Mouse (Mus musculus): Measurements from ENCODE around the gene Aunip. TPM values are rescaled to one million over a fixed set of nuclear protein-coding genes. Genes with fewer than 3 reads are reported as not detected.

Gene Aunip
- polyA plus RNA-seq, 1 experiment from 2014 or later, result 7.6 TPM

DNA sequence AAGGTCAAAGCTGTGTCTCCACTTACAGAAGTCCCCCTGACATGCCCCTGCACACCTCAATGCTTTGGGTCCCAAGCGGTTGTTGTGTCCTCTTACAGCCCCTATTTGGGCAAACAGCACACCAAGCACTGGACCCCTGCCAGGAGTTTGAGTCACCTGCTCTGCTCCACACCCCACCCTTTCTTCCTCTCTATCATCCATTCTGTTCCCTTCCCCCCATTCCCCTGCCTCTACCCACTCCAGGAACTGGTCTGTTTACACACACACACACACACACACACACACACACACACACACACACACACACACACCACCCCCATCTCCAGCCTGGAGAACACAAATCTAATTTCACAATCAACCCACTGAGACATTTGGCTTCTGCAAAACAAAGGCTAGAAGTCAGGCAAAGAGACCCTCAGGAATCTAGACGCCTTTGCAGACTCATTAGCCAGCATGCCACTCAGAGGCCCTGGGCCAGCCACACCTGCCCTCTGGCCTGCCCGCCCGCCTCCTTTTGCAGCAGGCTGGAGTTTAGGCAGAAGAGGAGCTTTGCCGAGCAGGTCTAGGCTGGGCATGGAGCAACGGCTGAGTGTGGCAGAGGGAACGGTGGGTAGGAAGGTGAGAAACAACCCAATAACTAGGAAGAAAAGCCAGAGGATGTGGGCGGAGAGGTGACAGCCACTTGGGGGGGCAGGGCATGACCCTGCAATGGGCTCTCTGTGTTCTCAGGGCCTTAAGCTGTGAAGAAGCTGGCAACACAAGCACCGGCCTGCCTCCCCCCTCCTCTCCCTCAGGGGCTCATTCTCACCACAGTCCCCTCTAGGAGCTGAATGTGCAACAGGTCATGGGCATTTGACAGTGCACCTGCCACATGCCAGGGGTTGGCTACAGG is 36.3 kb downstream of the Aunip start:
- 65% methylated on average over 9 of the region's 9 CpGs for WGBS

DNA sequence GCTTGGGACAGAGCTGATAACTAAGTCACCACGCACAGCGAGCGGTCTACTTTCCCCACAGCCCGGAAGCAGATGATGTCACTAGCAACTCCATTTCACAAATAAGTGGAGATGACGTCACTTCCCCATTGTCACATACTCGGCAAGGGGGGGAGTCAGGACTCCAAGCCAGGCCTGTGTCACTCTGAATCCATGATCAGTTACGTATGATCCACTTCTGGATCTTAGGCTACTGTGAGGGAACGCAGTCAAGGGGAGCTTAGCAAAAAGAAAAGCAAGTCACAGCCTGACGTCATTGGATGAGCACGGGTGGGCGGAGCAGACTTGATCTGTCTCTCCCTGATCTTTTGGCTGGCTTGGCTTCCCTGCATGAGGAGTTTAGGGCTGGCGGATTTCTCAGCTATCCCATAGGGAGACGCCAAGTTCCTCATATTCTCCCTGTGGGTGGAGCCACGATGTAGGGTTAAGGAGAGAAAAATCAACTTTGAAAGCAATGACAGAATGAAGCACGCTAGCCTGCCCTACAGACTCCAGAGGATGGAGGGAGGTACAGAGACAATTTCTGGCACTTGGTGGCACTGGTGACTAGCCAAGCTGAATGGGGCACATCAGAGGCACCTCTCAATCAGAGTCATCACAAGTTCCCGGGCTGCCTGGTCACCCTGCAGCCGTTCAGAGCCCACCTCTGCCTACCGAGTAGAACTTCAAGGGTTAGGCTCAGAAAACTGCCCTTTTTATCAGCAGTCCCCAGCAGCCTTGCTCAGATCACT is 37.6 kb downstream of the Aunip start:
- no peaks in the 10 kb centered on the region for H3K27me3 ChIP-seq
- no peak overlapping the region for H3K27ac ChIP-seq
- H3K4me3 ChIP-seq, result no peak overlapping the region
- H3K4me2 ChIP-seq (replicated peaks), result no peak overlapping the region
- H3K9me3 ChIP-seq (replicated peaks), result peaks cover 8% of the 10 kb centered on the region
- WGBS, result 76% methylated on average over 18 of the region's 18 CpGs
- peaks cover 29% of the 10 kb centered on the region for H3K4me1 ChIP-seq
- H3K9ac ChIP-seq, result no peak overlapping the region
- peaks cover 63% of the 10 kb centered on the region for H3K36me3 ChIP-seq
- no peak for ATAC-seq (ENCODE audit: low FRiP score)

More for the DNA sequence above, 36.3 kb downstream of the Aunip start:
- Histone ChIP-seq H3K36me3 (peaks cover 75% of the 10 kb centered on the region), H3K4me2 (replicated peaks) (no peak overlapping the region), H3K4me3 (no peak overlapping the region), H3K9ac (peak overlapping the region; percentile 44; the same call in 1 of the 2 replicates), H3K27me3 (no peaks in the 10 kb centered on the region), H3K27ac (peak overlapping the region; percentile 25; the same call in 1 of the 2 replicates), H3K9me3 (replicated peaks) (peaks cover 8% of the 10 kb centered on the region), H3K4me1 (peaks cover 25% of the 10 kb centered on the region)
- no peak for ATAC-seq (ENCODE audit: low FRiP score)

GRCm38 (mm10) chr4:134549899-134550298 is 39.1 kb downstream of the Aunip start:
- H3K36me3 ChIP-seq, result peaks cover 49% of the 10 kb centered on the region
- H3K9ac ChIP-seq, result no peak overlapping the region
- no peak overlapping the region for H3K4me2 ChIP-seq (replicated peaks)
- peaks cover 29% of the 10 kb centered on the region for H3K4me1 ChIP-seq
- no peak overlapping the region for H3K4me3 ChIP-seq
- WGBS, result 99% methylated on average over 8 of the region's 8 CpGs
- no peak for ATAC-seq (ENCODE audit: low FRiP score)
- peaks cover 8% of the 10 kb centered on the region for H3K9me3 ChIP-seq (replicated peaks)
- H3K27me3 ChIP-seq, result no peaks in the 10 kb centered on the region
- H3K27ac ChIP-seq, result no peak overlapping the region

DNA sequence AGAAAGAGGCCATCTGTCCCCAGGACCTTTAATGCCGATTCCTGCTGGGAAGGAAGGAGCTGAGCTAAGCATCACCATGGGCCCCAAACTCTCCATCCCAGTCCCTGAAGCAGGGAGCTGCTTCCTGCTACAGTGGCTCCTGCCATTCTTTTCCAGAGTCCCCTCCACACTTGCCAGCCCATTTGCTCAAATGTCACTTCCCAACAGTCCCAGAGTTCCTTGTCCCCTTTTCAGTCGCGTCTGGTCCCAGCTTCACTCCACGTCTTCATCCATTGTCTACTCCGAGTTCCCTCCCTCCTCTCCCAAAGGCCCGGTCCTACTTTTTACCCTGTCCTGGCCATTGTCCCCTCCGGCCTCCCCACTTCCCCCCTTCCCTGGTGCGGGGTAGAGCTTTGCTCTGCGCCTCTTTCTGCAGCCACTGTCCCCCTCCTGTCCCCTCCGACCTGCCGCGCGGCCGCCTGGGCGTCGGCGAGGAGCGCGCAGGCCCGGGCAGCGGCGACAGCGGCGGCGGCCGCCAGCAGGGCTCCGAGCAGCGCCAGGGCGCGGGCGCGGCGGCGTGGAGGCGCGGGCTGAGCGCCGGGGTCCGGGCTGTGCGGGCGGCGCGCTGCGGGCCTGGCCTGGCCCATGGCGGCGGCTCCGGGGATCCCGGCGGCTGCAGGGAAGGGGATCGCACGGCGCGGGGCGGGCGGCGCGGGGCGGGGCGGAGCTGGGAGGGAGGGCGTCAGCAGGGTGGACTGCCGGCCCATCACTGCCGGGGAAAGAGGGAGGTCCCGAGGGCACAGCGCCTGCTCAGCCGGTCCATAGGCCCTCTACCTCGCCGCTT is 40.9 kb downstream of the Aunip start, which contains the start of gene Selenon:
TSS of gene Selenon (minus strand) at position 673 of the 823 bp plus-strand sequence.
- peak within 1 kb of the TSS; percentile 90 for H3K9ac ChIP-seq
- peak within 1 kb of the TSS; percentile 63 for H3K4me3 ChIP-seq
- H3K27ac ChIP-seq, result peak within 1 kb of the TSS; percentile 81
- H3K9me3 ChIP-seq (replicated peaks), result peaks cover 8% of the 10 kb centered on the region
- H3K36me3 ChIP-seq, result peaks cover 31% of the 10 kb centered on the region
- H3K4me2 ChIP-seq (replicated peaks), result peak within 1 kb of the TSS; percentile 62
- peak; percentile 83 for ATAC-seq (ENCODE audit: low FRiP score)
- no peaks in the 10 kb centered on the region for H3K27me3 ChIP-seq
- H3K4me1 ChIP-seq, result peaks cover 28% of the 10 kb centered on the region
- 1% methylated on average over 59 of the region's 67 CpGs for WGBS

DNA sequence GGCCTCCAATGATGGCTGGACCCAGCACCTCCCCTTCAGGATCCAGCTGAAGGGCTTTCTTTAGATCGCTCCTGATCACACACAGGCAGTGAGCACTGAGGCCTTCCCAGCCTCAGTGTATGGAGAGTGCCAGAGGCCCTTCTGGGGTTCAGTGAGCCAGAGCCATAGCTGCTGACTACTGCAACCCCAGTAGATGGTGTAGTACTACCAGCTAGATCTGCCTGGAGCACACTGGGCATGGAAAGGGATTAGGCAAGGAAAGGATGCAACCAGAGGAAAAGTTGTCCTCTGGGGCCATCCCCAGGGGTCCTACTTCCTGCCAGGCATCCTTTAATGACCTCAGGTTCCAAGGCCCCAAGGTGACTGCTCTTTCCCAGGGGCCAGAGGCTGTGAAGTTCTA is 42.8 kb downstream of the Aunip start:
- no peak for ATAC-seq (ENCODE audit: low FRiP score)
- H3K4me1 ChIP-seq, result peaks cover 20% of the 10 kb centered on the region
- no peak overlapping the region for H3K4me2 ChIP-seq (replicated peaks)
- peaks cover 8% of the 10 kb centered on the region for H3K9me3 ChIP-seq (replicated peaks)
- no peak overlapping the region for H3K27ac ChIP-seq
- peaks cover 15% of the 10 kb centered on the region for H3K36me3 ChIP-seq
- WGBS, result 70% methylated on average over 1 of the region's 1 CpGs
- H3K9ac ChIP-seq, result no peak overlapping the region
- no peaks in the 10 kb centered on the region for H3K27me3 ChIP-seq
- H3K4me3 ChIP-seq, result no peak overlapping the region

DNA sequence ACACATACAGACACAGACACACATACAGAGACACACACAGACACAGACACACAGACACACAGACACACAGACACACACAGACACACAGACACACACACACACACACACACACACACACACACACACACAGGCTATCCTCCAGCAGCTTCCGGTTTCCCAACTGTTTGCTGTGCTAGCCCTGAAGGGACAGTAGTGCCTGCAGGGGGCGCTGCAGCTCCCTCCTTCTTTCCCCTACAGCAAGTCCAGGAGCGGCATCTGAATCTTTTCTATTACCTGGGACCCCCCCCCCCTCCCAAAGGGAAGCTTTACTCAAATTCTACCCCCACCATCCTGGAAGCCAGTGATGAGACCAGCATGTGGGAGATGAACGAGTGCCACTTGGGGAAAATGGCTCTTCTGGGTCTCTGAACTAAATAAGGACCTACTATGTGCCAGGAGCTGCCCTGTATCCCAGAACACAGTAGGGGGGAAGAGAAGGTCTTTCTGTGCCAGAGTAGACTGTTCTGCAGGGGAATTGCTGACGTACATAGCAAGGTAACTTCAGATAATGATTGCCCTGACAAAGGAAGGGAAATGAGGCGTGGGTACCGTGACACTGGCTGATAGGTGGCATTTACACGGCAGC is 45.3 kb downstream of the Aunip start:
- H3K4me2 ChIP-seq (replicated peaks), result no peak overlapping the region
- H3K36me3 ChIP-seq, result no peaks in the 10 kb centered on the region
- no peak overlapping the region for H3K4me3 ChIP-seq
- 63% methylated on average over 8 of the region's 8 CpGs for WGBS
- no peaks in the 10 kb centered on the region for H3K9me3 ChIP-seq (replicated peaks)
- ATAC-seq (ENCODE audit: low FRiP score), result no peak
- peaks cover 17% of the 10 kb centered on the region for H3K4me1 ChIP-seq
- H3K27ac ChIP-seq, result no peak overlapping the region
- no peaks in the 10 kb centered on the region for H3K27me3 ChIP-seq
- H3K9ac ChIP-seq, result no peak overlapping the region

DNA sequence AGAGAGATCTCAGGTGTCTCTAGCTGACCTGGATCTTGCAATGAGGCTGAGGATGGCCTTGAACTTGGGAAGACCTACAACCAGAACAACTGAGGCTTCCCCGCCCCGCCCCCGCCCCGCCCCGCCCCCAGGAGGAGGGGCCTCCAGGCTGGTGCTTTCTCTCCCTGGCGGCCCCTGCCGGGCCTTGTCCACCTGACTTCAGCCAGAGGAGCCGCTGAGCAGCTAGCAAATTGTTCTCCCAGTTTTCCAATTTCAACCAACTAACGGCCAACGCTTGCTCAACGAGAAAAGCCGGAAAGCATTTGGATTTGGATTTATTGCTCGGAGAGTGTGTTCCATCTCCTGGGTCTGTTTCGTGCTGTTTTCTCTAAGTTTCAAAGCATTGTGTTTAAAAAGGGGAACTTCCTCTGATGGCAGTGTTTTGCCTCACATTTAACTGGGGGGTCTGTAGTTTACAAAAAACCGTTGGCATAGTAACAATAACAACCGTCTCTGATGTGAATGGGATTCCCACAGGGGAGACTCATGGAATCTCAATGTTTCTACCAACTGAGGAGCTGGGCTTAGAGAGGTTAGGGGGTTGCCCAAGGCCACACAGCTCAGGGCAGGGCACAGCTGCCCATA is 46.9 kb downstream of the Aunip start:
- ATAC-seq (ENCODE audit: low FRiP score), result no peak
- Histone ChIP-seq H3K9ac (no peak overlapping the region), H3K4me3 (no peak overlapping the region), H3K9me3 (replicated peaks) (no peaks in the 10 kb centered on the region), H3K27ac (peak overlapping the region; percentile 48; the same call in 1 of the 2 replicates), H3K4me1 (peaks cover 8% of the 10 kb centered on the region), H3K27me3 (no peaks in the 10 kb centered on the region), H3K36me3 (no peaks in the 10 kb centered on the region), H3K4me2 (replicated peaks) (no peak overlapping the region)
- 10% methylated on average over 16 of the region's 16 CpGs for WGBS

DNA sequence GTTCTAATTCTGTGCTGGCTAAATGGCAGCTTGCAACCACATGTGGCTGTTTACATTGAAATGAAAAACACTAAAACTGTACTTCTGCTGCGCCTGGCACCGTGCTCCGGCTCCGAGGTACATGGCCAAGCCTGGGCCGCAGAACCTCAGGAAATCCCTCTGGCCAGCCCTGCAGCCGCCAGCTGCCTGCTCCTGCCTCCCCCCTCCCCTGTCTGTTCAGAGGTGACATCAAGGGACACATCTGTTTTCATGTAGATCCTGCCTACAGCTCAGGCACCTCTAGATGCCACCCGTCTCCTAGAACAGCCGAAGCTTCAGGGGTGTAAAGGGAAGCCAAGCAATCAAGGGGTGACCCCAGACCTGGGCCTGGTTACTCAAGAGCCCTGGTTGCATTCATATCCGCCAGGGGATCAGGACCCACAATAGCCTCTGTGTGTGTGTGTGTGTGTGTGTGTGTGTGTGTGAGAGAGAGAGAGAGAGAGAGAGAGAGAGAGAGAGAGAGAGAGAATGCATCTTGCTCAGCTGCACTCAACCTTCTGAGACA is 47.8 kb downstream of the Aunip start:
- Histone ChIP-seq H3K4me1 (peaks cover 8% of the 10 kb centered on the region), H3K27me3 (no peaks in the 10 kb centered on the region), H3K27ac (no peak overlapping the region), H3K4me3 (no peak overlapping the region), H3K36me3 (no peaks in the 10 kb centered on the region), H3K9me3 (replicated peaks) (no peaks in the 10 kb centered on the region), H3K9ac (no peak overlapping the region), H3K4me2 (replicated peaks) (no peak overlapping the region)
- no peak for ATAC-seq (ENCODE audit: low FRiP score)
- WGBS, result 57% methylated on average over 9 of the region's 9 CpGs

DNA sequence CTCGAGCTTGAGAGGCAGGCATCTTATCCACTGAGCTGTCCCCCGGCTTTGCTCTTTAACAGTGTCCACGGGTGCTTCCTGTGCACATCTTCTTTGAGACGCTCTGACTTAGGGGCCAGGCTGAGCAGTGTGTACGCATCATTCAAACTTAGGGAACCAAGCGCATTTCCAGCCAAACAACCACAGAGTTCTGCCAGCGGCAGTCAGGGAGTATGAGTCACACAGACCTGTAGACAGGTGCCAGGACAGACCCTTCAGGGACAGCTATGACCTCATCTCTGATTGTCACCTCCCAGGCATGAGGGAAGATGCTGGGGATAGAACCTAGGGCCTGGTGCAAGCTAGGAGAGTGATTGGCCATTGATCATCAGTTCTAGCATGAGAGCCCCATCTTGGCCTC is 48.4 kb downstream of the Aunip start:
- H3K36me3 ChIP-seq, result no peaks in the 10 kb centered on the region
- H3K9me3 ChIP-seq (replicated peaks), result no peaks in the 10 kb centered on the region
- no peak overlapping the region for H3K4me2 ChIP-seq (replicated peaks)
- no peak overlapping the region for H3K9ac ChIP-seq
- 81% methylated on average over 7 of the region's 7 CpGs for WGBS
- ATAC-seq (ENCODE audit: low FRiP score), result no peak
- peaks cover 8% of the 10 kb centered on the region for H3K4me1 ChIP-seq
- no peaks in the 10 kb centered on the region for H3K27me3 ChIP-seq
- no peak overlapping the region for H3K4me3 ChIP-seq
- H3K27ac ChIP-seq, result no peak overlapping the region

DNA sequence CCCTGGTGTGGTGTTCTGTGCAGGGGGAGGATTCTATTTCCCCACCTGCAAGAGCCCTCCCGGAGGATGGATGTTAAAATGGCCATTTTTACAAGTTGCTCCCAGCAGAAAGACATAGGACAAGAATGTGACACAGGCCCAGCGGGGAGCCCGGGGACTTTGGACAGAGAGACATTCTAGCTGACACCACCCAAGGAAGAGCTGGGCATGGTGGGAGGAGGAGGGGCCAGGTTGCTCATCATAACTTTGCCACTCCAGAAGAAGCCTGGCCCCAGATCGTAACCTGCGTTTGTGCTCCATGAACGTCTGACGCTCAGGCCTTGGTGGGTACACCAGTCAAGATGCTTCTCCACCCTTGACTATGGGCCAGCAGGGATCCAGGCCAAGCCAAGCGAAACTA is 49.9 kb downstream of the Aunip start:
- Histone ChIP-seq H3K9me3 (replicated peaks) (0 out of 2 replicates have a peak, but pooled peaks cover 7% of the 10 kb centered on the region), H3K4me2 (replicated peaks) (no peak overlapping the region), H3K4me1 (peaks cover 8% of the 10 kb centered on the region), H3K27ac (no peak overlapping the region), H3K36me3 (peaks cover 3% of the 10 kb centered on the region; the same call in 1 of the 2 replicates), H3K9ac (no peak overlapping the region), H3K27me3 (no peaks in the 10 kb centered on the region), H3K4me3 (no peak overlapping the region)
- ATAC-seq (ENCODE audit: low FRiP score), result no peak
- 91% methylated on average over 8 of the region's 8 CpGs for WGBS

DNA sequence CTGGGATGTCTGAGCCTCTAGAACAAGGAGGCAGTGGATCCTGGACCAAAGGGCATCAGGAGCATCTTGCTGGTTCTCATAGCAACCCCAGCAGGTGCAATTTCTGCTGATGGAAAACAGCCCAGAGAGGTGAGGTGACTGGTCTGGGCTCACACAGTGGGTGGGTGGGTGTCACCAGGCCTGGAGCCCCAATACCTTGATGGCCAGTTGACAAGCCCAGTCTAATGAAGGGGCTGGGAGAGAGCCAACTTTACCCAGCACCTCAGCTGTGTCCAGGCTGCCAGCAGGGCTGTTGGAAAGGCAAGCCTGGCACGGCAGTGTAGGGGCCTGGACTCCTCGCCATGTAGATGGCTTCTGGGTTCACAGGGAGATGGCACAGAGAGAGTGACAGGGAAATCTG is 51.2 kb downstream of the Aunip start:
- 88% methylated on average over 2 of the region's 2 CpGs for WGBS

More for the DNA sequence above, 51.2 kb downstream of the Aunip start:
- Histone ChIP-seq H3K4me1 (peaks cover 8% of the 10 kb centered on the region), H3K4me2 (replicated peaks) (no peak overlapping the region), H3K36me3 (peaks cover 6% of the 10 kb centered on the region), H3K9ac (no peak overlapping the region), H3K4me3 (no peak overlapping the region), H3K27me3 (peaks cover 3% of the 10 kb centered on the region; the same call in 1 of the 2 replicates), H3K27ac (no peak overlapping the region), H3K9me3 (replicated peaks) (0 out of 2 replicates have a peak, but pooled peaks cover 7% of the 10 kb centered on the region)
- no peak for ATAC-seq (ENCODE audit: low FRiP score)
